Mouse (Mus musculus) E14TG2a.4 (cell line): ENCODE measurements around the gene Zfp872.

Experiments used
- CTCF ChIP-seq: conservative IDR thresholded peaks from 2 replicates; pipeline ENCODE4 v1.5.1; 2014; ENCODE audit warnings: low read length
- POU5F1 ChIP-seq: IDR thresholded peaks from 2 replicates; pipeline ENCODE4 v1.6.1; 2014; ENCODE audit warnings: low read length, borderline replicate concordance

DNA sequence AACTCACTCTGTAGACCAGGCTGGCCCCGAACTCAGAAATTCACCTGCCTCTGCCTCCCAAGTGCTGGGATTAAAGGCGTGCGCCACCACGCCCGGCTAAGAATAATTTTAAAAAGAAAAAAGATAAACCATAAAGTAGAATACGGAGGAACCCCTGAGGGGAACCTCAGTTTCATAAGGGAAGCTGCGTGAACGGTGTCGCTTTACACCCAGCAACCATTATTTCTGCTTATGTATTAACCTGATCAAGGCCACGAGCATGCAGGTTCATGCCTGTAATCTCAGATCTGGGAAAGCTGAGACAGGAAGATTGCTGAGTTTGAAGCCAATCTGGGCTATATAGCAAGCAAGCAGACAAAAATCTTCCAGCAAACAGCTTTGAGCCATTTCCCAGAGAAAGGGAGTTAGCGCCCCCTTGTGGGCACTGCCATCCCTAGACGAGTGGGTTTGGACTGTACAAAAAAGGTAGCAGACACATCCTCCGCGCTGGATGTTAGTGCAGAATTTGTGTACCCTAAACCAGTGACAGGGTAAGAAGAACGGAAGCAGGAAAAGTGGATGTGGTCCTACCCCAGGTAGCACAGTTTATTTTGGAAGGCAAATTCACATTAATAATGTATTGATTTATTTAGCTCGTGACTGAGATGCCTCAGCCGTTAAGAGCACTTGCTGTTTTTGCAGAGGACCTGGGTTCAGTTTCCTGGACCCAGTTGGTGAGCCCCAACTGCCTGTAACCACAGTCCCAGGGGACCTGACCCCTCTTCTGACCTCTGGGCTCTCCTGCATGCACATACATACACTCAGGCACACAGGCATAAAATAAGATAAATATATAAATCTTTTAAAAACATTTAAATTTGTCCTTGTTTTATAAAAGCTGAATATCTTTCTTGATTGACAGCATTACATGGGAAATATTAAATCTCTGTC lies 44.5 kb upstream of the Zfp872 start:
- peak; percentile 93 for TF ChIP-seq CTCF
- no peak for TF ChIP-seq POU5F1
